ENCODE assay signal across 9 mouse cellular contexts in the genomic region with DNA sequence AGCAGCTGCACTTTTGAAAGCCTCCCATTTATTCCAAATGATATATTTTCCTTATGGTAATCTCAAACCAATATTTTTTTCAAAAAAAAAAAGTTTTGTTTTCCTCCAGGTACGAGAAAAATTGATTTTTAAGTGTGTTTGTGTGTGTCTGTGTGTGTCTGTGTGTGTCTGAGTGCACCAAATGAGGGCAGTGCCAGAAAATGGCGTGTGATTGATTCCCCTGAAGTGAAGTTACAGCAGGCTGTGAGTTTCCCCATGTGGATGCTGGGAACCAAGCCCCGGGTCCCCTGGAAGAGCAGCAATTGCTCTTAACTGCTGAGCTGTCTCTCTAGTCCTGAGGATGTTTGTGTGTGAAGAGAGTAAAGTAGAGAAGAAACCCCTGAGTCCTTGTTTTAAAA. TPM values are rescaled to one million over a fixed set of nuclear protein-coding genes. Genes with fewer than 3 reads are reported as not detected.
DNase-seq lines count a peak whose midpoint lies in the region; ATAC-seq and TF ChIP-seq lines count a peak whose summit lies in the region.
"Had no signal": no experiment of that assay in that cellular context is flagged by ENCODE, and none has a peak within 500 bp of the region (broad histone marks: within the 10 kb centered on the region; RNA-seq: fewer than 3 reads in every experiment).

No protein-coding gene starts in this region.

- H3K4me2 ChIP-seq in forebrain, postnatal 0 days (ENCODE audit: low read depth): peak overlapping the region; percentile 54

- H3K4me3 ChIP-seq in heart, adult 2 months: peak overlapping the region; percentile 92
- H3K4me3 ChIP-seq in ES-Bruce4 (ENCODE audit: low read depth, low read length) (peak overlapping the region; percentile 95), macrophage (ENCODE audit: inconsistent target) (peak overlapping the region; percentile 70)
- peak overlapping the region; percentile 68 for H3K4me3 ChIP-seq in forebrain, postnatal 0 days (ENCODE audit: low read depth, low read length)

- ATAC-seq in forebrain, postnatal 0 days: no peak

- TF ChIP-seq POLR2A in heart, adult 2 months (IDR thresholded peaks at IDR 0.05; ENCODE audit: insufficient read depth, low read depth, low read length): no peak
- TF ChIP-seq POLR2A in ES-Bruce4 (IDR thresholded peaks at IDR 0.05; ENCODE audit: insufficient read depth, low read length): no peak

- no peaks in the 10 kb centered on the region; the same call in 1 of the 2 replicates for H3K27me3 ChIP-seq in heart, adult 2 months (ENCODE audit: control insufficient read depth, insufficient read depth, low read length)
- no peaks in the 10 kb centered on the region for H3K27me3 ChIP-seq in ES-Bruce4 (ENCODE audit: control insufficient read depth, insufficient read depth, low read length, poor library complexity, severe bottlenecking)
- no peaks in the 10 kb centered on the region for H3K27me3 ChIP-seq in forebrain, postnatal 0 days (ENCODE audit: insufficient read depth, low read length)
- H3K27me3 ChIP-seq: Patski had no signal

- H3K9ac ChIP-seq in heart, adult 2 months (ENCODE audit: low read depth, low read length): peak overlapping the region; percentile 79
- peak overlapping the region; percentile 58; the same call in 1 of the 2 replicates for H3K9ac ChIP-seq in ES-Bruce4 (ENCODE audit: low read depth, poor library complexity, severe bottlenecking)
- H3K9ac ChIP-seq in forebrain, postnatal 0 days: peak overlapping the region; percentile 85

- 14% methylated on average over 3 of the region's 3 CpGs for WGBS in heart, adult 2 months
- WGBS in forebrain, postnatal 0 days: 7% methylated on average over 3 of the region's 3 CpGs
- WGBS in macrophage (ENCODE audit: missing documents): 22% methylated on average over 3 of the region's 3 CpGs

- TF ChIP-seq EP300 in heart, adult 2 months (IDR thresholded peaks at IDR 0.05; ENCODE audit: insufficient read depth, low read depth, low read length): no peak
- TF ChIP-seq EP300 in ES-Bruce4 (IDR thresholded peaks at IDR 0.05; ENCODE audit: insufficient read depth, low read depth, low read length): no peak

- intact Hi-C loops in heart, adult 2 months (cut with DNase I): loop anchor here (5.0 kb wide), 1 partner anchor 629 kb away; a partner anchor contains a TSS

- no peaks in the 10 kb centered on the region for H3K9me3 ChIP-seq in ES-Bruce4 (replicated peaks; ENCODE audit: control insufficient read depth, insufficient read depth, low read length, poor library complexity, severe bottlenecking)
- H3K9me3 ChIP-seq in forebrain, postnatal 0 days (ENCODE audit: low read length): no peaks in the 10 kb centered on the region

- no peak for TF ChIP-seq CTCF in heart, adult 2 months (IDR thresholded peaks at IDR 0.05)
- no peak for TF ChIP-seq CTCF in ES-Bruce4 (IDR thresholded peaks at IDR 0.05; ENCODE audit: low read depth, low read length)
- no peak for TF ChIP-seq CTCF in forebrain, postnatal 0 days (IDR thresholded peaks at IDR 0.05; ENCODE audit: low read depth)

- no peak overlapping the region; the same call in 1 of the 2 replicates for H3K27ac ChIP-seq in heart, adult 2 months
- H3K27ac ChIP-seq in ES-Bruce4 (ENCODE audit: insufficient read depth, low read length) (no peak overlapping the region), macrophage (0 out of 2 replicates have a peak overlapping the region, but pooled peaks have one; percentile 33)
- peak overlapping the region; percentile 93 for H3K27ac ChIP-seq in forebrain, postnatal 0 days (ENCODE audit: low read depth, low read length)

- peaks cover 5% of the 10 kb centered on the region for H3K4me1 ChIP-seq in heart, adult 2 months (ENCODE audit: control insufficient read depth, insufficient read depth, low read length)
- no peaks in the 10 kb centered on the region for H3K4me1 ChIP-seq in ES-Bruce4 (ENCODE audit: control insufficient read depth, insufficient read depth, low read length)
- H3K4me1 ChIP-seq in forebrain, postnatal 0 days (ENCODE audit: insufficient read depth): peaks cover 17% of the 10 kb centered on the region; the same call in 1 of the 2 replicates

- no peak for DNase-seq in heart, adult 2 months
- DNase-seq in heart, adult 8-10 months (ENCODE audit: low spot score): no peak
- no peak for DNase-seq in forebrain, postnatal 0 days
- no peak for DNase-seq in thymus, postnatal 25 days
- no peak for DNase-seq in urinary bladder, adult 18-20 months (ENCODE audit: low spot score in 2 of 2)
- no peak for DNase-seq in right cerebral cortex, adult 18-20 months

- peaks cover 2% of the 10 kb centered on the region; the same call in 1 of the 2 replicates for H3K36me3 ChIP-seq in heart, adult 2 months (ENCODE audit: control insufficient read depth, insufficient read depth, low read length)
- H3K36me3 ChIP-seq in ES-Bruce4 (ENCODE audit: control insufficient read depth, insufficient read depth, low read length, poor library complexity, severe bottlenecking): no peaks in the 10 kb centered on the region
- no peaks in the 10 kb centered on the region for H3K36me3 ChIP-seq in forebrain, postnatal 0 days (ENCODE audit: insufficient read depth)
- H3K36me3 ChIP-seq in macrophage (ENCODE audit: inconsistent target): no peaks in the 10 kb centered on the region

- H3K79me2 ChIP-seq in heart, adult 2 months (replicated peaks; ENCODE audit: control insufficient read depth, insufficient read depth, low read length): peaks cover 1% of the 10 kb centered on the region
- H3K79me2 ChIP-seq in macrophage (ENCODE audit: inconsistent target): peaks cover 34% of the 10 kb centered on the region

RNA-seq across cellular contexts. Expression of a gene that starts 0.8 kb away (rescaled TPM):
- 1 to 10 TPM; 3.5 to 4.3 TPM for total RNA-seq in heart, adult 2 months (2021)
- polyA plus RNA-seq in heart, adult 2 months (2012; rRNA removed): 0.98 and 2.9 TPM in 2 replicates
- 1 to 10 TPM; 3.8 to 4.9 (median 4.8) TPM for total RNA-seq in heart, adult 8-10 months (2022)
- polyA plus RNA-seq in ES-Bruce4 (2011; ENCODE audit: insufficient read depth, insufficient read length, low read depth, missing spikeins) (3.5 and 3.7 TPM in 2 replicates), macrophage (2018) (3.5 to 5.2 TPM (median 3.9 TPM) in 3 replicates)
- total RNA-seq in forebrain, postnatal 0 days (2014; rRNA removed): 22.8 and 26.1 TPM in 2 replicates
- 12.1 and 14.0 TPM in 2 replicates for polyA plus RNA-seq in forebrain, postnatal 0 days (2015; fragmentation: Nextera tagmentation; extraction: Ambion mirVana)
- total RNA-seq in macrophage (2018; cell fraction: chromatin; rRNA removed): 10 to 100 TPM in 12 of 26 experiments, 1 to 10 TPM in 14; 1.1 to 27.3 (median 8.4) TPM
- 1 to 10 TPM in 22 of 26 experiments, under 1 TPM in 4; 0.28 to 6.2 (median 4.5) TPM for total RNA-seq in macrophage (2018; cell fraction: cytosol; rRNA removed)
- 10 to 100 TPM in 8 of 26 experiments, 1 to 10 TPM in 16, under 1 TPM in 2; 0.64 to 22.5 (median 5.1) TPM for total RNA-seq in macrophage (2018; cell fraction: nucleus; rRNA removed)

RNA-seq across cellular contexts. Expression of a gene that starts 3.9 kb away (rescaled TPM):
- total RNA-seq in heart, adult 2 months (2021): 10 to 100 TPM; 17.7 to 19.4 TPM
- 6.8 and 13.8 TPM in 2 replicates for polyA plus RNA-seq in heart, adult 2 months (2012; rRNA removed)
- total RNA-seq in heart, adult 8-10 months (2022): 10 to 100 TPM; 16.8 to 20.1 (median 18.7) TPM
- polyA plus RNA-seq in ES-Bruce4 (2011; ENCODE audit: insufficient read depth, insufficient read length, low read depth, missing spikeins) (19.3 and 20.5 TPM in 2 replicates), macrophage (2018) (13.6 to 26.8 TPM (median 19.3 TPM) in 3 replicates)
- total RNA-seq in forebrain, postnatal 0 days (2014; rRNA removed): 67.0 and 70.6 TPM in 2 replicates
- 53.9 TPM in 2 replicates for polyA plus RNA-seq in forebrain, postnatal 0 days (2015; fragmentation: Nextera tagmentation; extraction: Ambion mirVana)
- total RNA-seq in macrophage (2018; cell fraction: chromatin; rRNA removed): 10 to 100 TPM; 11.8 to 51.0 (median 25.9) TPM
- total RNA-seq in macrophage (2018; cell fraction: cytosol; rRNA removed): 10 to 100 TPM in 25 of 26 experiments, 1 to 10 TPM in 1; 9.1 to 22.2 (median 17.6) TPM
- total RNA-seq in macrophage (2018; cell fraction: nucleus; rRNA removed): 10 to 100 TPM; 10.2 to 42.5 (median 21.2) TPM

RNA-seq across cellular contexts. Expression of a gene that starts 59.0 kb away (rescaled TPM):
- not detected for total RNA-seq in heart, adult 2 months (2021)
- polyA plus RNA-seq in heart, adult 2 months (2012; rRNA removed): 0.20 TPM in 1 of 2 replicates, not detected in the other
- not detected for total RNA-seq in heart, adult 8-10 months (2022)
- polyA plus RNA-seq in ES-Bruce4 (2011; ENCODE audit: insufficient read depth, insufficient read length, low read depth, missing spikeins) (not detected in 2 replicates), macrophage (2018) (not detected in 3 replicates)
- not detected in 2 replicates for total RNA-seq in forebrain, postnatal 0 days (2014; rRNA removed)
- polyA plus RNA-seq in forebrain, postnatal 0 days (2015; fragmentation: Nextera tagmentation; extraction: Ambion mirVana): not detected in 2 replicates
- total RNA-seq in macrophage (2018; cell fraction: chromatin; rRNA removed): not detected
- not detected for total RNA-seq in macrophage (2018; cell fraction: cytosol; rRNA removed)
- not detected for total RNA-seq in macrophage (2018; cell fraction: nucleus; rRNA removed)
- polyA plus RNA-seq: Patski had no signal

Comparison
In these comparisons a context has a peak if more than half of its experiments do, and no peak if none do; other contexts are left out.
1. H3K27ac ChIP-seq: peak in forebrain, postnatal 0 days (single experiment) and macrophage (single experiment); none in heart, adult 2 months (single experiment) and ES-Bruce4 (single experiment).
2. Peak in every context shown above with its lines, with median percentiles within 50 percentile points of each other: H3K4me3 ChIP-seq and H3K9ac ChIP-seq.